Mouse (Mus musculus): ENCODE measurements around the gene Crtap.

The Crtap gene

DNA sequence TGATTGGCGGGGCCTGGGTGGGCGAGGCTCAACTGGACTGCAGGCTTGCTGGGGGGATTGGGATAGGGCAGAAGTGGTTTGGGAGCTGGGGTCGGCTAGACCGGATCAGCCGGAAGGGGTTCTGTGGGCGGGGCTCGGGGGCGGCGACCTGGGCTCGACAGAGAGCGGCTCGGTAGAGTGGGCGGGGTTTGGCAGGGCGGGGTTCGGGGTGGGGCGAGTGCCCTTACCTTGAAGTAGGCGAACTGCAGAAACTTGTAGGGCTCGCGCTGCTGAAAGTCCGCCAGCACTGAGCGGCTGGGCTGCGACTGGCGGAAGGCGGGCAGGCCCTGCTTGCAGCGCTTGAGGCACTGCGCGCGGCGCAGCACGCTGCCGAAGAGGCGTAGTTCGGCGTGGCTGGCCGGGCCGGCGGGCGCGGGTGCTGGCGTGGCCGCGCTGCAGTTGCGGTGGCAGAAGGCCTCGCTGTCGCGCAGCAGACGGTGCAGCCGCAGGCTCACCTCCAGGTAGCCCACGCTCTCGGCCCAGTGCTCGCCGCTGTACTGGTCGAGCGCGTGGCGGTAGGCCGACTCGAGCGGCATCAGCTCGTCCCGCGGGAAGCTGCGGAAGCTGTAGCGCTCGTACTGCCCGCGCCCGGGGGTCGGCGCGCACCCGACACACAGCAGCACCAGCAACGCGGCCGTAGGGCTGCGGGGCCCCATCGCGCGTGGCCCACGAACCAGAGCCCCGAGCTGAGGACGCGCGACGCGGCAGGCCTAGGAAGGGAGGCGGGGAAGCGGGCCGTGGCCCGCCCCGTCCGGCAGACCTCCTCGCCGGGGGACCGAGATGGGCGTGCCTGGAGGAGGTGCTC, at the start of gene Crtap:
TSS of gene Crtap (minus strand) at position 771 of the 844 bp plus-strand sequence.
- peak; percentile 77 for DNase-seq

GRCm38 (mm10) chr9:114435668-114436067, 45.2 kb upstream of the Crtap start:
- no peak for DNase-seq

- no peak for DNase-seq
Measured at GRCm38 (mm10) chr9:114428103-114428834, 37.8 kb upstream of the Crtap start.

DNA sequence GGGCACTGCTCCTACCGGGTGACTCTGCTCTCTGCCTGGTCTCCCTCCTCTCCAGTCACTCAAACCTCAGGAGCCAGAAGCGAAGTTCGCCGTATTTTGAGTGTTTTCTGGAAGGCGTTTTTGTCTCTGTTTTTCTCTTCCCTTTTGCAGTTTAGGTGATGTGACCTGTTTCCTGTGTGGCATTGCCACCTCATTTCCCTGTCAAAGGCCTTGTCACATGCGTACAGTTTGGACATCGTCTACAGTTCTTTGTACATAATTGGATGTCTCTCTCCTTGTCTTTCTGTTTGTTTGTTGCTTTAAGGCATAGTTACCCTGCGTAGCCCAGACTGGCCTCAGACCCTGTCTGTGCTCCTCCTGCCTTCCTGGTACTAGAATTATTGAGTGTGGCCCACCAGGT, 37.0 kb upstream of the Crtap start:
- DNase-seq, result no peak

GRCm38 (mm10) chr9:114426201-114426600, 35.7 kb upstream of the Crtap start:
- DNase-seq, result peak; percentile 37

GRCm38 (mm10) chr9:114425576-114425975, 35.1 kb upstream of the Crtap start:
- no peak for DNase-seq

DNA sequence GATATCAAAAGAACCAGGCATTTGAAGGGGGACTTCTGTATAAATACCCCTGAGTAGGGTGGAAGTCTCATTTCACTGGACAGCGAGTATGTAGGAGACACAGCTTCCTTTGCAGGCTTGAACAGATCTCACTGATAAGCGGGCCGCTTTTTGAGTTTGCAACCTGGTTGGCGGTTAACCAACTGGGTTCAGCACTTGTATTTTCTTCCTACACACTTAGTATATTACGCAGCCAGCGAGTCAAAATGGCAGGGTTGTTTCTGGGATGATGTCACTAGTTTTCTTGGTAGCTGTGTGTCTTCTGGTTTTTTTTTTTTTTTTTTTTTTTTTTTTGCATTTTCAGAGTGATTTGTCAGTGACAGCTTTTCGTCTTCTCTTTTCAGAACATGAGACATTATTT, 31.3 kb upstream of the Crtap start:
- DNase-seq, result no peak

- DNase-seq, result no peak
Measured at GRCm38 (mm10) chr9:114421045-114421444, 30.6 kb upstream of the Crtap start.

DNA sequence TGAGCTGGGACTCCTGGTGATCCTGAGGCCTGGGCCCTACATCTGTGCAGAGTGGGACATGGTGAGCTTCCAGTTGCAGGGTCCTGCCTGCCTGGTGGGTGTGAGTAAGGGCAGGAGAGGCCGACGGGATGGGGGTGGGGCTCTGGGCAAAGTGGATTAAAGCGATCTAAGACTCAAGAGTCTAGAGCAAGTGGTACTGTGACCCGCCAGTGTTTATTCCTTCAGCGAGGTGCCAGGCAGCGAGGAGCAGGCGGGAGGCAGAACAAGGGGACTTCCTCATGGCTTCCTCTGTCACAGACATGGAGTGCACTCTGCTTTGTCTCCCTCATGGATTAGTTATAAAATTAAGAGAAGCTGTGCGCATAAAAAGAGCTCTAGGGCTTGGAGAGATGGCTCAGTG, 30.0 kb upstream of the Crtap start:
- DNase-seq, result no peak

DNA sequence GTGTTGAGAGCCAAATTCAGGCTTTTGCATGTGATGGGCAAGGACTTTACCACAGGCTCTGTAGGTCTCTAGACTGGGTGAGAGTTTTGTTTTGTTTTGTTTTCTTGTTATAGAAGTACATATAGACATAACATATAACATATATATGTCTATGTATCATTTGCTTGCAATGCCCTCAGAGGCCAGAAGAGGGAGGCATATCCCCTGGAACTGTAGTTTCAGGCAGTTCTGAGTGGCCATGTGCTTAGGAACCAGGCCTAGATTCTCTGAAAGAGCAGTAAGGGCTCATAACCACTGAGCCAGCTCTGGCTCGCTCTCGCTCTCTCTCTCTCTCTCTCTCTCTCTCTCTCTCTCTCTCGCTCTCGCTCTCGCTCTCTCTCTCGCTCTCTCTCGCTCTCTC, 27.7 kb upstream of the Crtap start:
- DNase-seq, result peak; percentile 54

GRCm38 (mm10) chr9:114416646-114417517, 26.4 kb upstream of the Crtap start:
- no peak for DNase-seq

DNA sequence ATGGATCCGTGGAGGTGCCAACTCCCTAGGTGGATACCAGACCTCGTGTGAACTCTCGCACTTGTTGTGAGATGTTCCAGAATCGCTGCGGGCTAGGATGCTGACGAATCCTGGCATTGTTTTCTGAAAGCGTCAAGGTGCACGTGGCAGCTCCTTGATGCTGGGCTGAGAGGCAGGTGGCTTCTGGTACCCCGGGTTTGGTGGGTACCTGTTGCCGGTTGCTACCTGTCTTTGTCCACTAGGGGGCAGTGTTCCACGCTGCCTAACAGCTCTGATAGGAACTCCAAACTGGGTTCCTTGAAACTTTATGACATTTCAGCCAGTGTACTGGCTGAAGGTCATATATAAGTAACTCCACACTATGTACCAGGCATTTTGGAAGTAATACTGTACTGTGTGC, 25.2 kb upstream of the Crtap start:
- DNase-seq, result peak; percentile 60

GRCm38 (mm10) chr9:114413866-114414265, 23.4 kb upstream of the Crtap start:
- no peak for DNase-seq

GRCm38 (mm10) chr9:114412406-114412805, 21.9 kb upstream of the Crtap start:
- DNase-seq, result no peak

DNA sequence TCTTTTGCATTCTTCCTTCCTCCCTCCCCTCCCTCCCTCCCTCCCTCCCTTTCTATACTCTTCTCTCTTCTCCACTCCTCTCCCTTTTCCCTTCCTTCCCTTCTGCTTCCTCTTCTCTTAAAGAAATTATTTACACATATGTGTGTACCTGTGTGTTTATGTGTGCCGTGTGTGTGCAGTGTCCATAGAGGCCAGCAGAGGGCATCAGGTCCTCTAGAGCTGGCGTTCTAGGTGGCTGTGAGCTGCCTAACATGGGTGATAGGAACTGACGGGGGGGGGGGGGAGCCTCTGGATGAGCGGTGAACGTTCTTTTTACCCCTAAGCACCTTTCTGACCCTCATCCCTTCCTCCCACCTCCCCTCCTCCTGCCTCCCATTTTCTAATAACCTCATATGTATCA, 20.8 kb upstream of the Crtap start:
- DNase-seq, result no peak

DNA sequence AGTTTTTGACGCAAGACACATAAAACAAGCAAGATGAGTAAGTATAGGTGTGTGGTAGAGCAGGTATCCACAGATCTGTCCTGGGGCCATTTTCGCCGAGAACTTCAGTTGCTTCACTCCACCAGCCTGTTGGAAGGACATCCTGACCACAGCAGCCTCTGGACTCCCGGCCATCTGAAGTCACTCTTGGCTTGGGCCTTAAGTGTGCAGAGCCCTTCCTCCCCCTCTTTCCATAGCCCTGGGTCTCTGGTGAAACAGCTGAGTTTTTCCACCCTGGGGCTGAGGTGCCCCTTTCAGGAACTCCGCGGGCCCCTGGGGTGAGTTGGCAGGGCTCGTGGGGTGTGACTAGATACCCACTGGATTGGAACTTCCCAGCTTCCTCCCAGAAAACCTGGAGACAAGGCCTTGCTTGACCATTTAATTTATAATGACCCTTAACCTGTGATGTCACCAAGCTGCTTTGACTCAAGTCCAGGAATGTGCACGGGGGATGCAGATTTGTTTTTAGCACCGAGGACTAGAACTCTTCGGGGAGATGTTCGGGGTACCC, 19.9 kb upstream of the Crtap start:
- no peak for DNase-seq

DNA sequence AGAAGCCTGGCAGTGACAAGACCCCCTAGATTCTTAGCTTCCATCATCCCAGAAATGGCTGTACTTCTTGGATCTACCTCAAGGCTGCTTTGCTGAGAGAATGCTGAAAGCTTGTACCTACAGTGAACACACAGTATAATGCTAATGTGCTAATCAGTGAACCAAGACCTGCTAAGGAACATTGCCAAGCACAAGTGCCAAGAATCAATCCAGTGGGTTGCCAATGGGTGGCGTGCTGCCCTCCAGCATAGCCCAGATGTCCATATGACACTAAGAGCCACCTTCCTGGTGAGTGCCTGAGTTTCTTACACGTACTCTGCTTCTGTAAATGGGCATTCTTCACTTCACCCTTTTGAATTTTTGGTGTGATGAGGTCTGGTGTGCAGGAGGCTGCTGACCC, 17.2 kb upstream of the Crtap start:
- no peak for DNase-seq

DNA sequence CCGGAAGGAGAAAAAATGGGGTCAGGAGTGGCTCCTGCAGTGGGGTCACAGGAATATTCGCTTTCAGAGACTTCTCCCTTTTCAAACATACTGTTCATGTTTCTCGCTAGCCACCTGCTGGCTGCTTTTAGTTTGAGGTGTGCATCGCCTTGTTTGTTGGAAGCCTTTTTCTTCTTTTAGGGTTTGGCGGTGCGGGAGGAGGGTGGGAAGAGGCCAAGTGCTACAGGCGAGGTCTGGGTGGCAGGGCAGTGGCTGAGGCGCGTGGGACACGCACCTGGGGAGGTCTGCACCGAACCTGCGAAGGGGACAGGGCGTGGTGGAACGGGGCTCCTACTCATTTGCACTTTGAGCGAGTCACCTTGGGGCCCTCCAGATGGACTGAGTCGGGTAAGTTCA, 11.2 kb upstream of the Crtap start:
- DNase-seq, result peak; percentile 37

GRCm38 (mm10) chr9:114400949-114401684, 10.6 kb upstream of the Crtap start, which contains the start of the genes Glb1 and Tmppe:
Gene Glb1 (plus strand): TSS chr9:114401076.
Gene Tmppe (plus strand): TSS chr9:114401105.
- DNase-seq, result peak; percentile 91

GRCm38 (mm10) chr9:114400588-114400948, 10.1 kb upstream of the Crtap start:
- DNase-seq, result no peak

DNA sequence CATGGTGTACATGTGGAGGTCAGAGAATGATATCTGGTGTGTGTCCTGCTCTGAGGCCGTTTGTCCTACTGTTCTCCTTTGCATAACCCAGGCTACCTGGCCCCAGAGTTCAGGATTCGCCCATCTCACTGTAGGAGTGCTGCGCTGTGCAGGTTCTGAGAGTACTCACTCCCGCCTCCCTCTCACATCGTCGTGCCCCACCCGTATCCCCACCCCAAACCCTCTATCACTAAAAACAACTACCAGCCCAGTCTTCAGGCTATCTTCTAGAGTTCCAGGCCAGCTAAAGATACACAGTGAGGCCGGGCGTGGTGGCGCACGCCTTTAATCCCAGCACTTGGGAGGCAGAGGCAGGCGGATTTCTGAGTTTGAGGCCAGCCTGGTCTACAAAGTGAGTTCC, 9.2 kb upstream of the Crtap start:
- no peak for DNase-seq

GRCm38 (mm10) chr9:114395258-114395657, 4.8 kb upstream of the Crtap start:
- no peak for DNase-seq

Data from lung, postnatal 10 days (tissue).